In the genomic region with DNA sequence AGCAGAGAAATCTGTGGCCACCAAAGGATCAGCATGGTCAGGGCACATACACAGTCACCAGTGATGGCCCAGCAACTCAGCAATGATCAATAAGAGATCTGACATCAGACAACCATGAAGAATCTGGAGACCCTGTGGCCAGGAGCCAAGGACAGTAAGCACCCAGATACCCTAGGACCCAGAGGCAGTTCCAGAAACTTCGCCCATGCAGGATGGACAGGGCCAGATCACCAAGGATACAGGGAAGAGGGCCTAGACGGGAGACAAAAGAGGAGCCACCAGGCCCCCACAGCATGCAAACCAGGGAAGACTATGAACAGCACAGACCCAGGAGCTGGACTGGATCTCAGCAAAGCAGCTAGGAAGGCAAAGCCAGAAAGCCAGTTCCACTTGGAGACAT, we compare ENCODE assay signal across 13 mouse cellular contexts. TPM values are rescaled to one million over a fixed set of nuclear protein-coding genes. Genes with fewer than 3 reads are reported as not detected.
A peak's percentile ranks its signal among the peaks of the same experiment; 100 is the strongest.
DNase-seq lines count a peak whose midpoint lies in the region; ATAC-seq and TF ChIP-seq lines count a peak whose summit lies in the region.
"Had no signal": no experiment of that assay in that cellular context is flagged by ENCODE, and none has a peak within 500 bp of the region (broad histone marks: within the 10 kb centered on the region; RNA-seq: fewer than 3 reads in every experiment).

No protein-coding gene starts in this region.

- no peak overlapping the region for H3K4me2 ChIP-seq in hindbrain, embryonic 12.5 days (replicated peaks)
- no peak overlapping the region for H3K4me2 ChIP-seq in neural tube, embryonic 13.5 days
- H3K4me2 ChIP-seq: limb, embryonic 15.5 days had no signal

- no peak overlapping the region for H3K4me3 ChIP-seq in layer of hippocampus, adult 2 months
- H3K4me3 ChIP-seq in hindbrain, embryonic 12.5 days, result no peak overlapping the region
- H3K4me3 ChIP-seq in neural tube, embryonic 13.5 days, result no peak overlapping the region
- H3K4me3 ChIP-seq: limb, embryonic 15.5 days had no signal

- H3K9me3 ChIP-seq in hindbrain, embryonic 12.5 days (replicated peaks), result no peaks in the 10 kb centered on the region
- H3K9me3 ChIP-seq in neural tube, embryonic 13.5 days, result no peaks in the 10 kb centered on the region
- H3K9me3 ChIP-seq: limb, embryonic 15.5 days had no signal

- ATAC-seq in hindbrain, embryonic 12.5 days (ENCODE audit: low FRiP score), result no peak
- ATAC-seq in neural tube, embryonic 13.5 days (ENCODE audit: low read depth), result no peak
- ATAC-seq: inflammation-experienced regulatory T-cells, adult 6 months had no signal

- no peak overlapping the region for H3K9ac ChIP-seq in hindbrain, embryonic 12.5 days
- H3K9ac ChIP-seq in neural tube, embryonic 13.5 days, result no peak overlapping the region
- H3K9ac ChIP-seq: limb, embryonic 15.5 days had no signal

- TF ChIP-seq CTCF in layer of hippocampus, adult 2 months (conservative IDR thresholded peaks at IDR 0.05), result no peak

- 65% methylated on average over 2 of the region's 2 CpGs for WGBS in hindbrain, embryonic 12.5 days
- WGBS in neural tube, embryonic 13.5 days, result 63% methylated on average over 2 of the region's 2 CpGs

- peaks cover 89% of the 10 kb centered on the region for H3K4me1 ChIP-seq in hindbrain, embryonic 12.5 days
- H3K4me1 ChIP-seq in neural tube, embryonic 13.5 days (replicated peaks), result peaks cover 99% of the 10 kb centered on the region

- DNase-seq in cerebellum, adult 11 months, result peak; percentile 22
- DNase-seq in cerebellum, postnatal 36 days, result no peak
- no peak for DNase-seq in layer of hippocampus, adult 2 months (ENCODE audit: low spot score in 2 of 2)
- no peak for DNase-seq in layer of hippocampus, postnatal 14 days (ENCODE audit: low spot score in 2 of 2)
- DNase-seq in ovary, adult 18-20 months (ENCODE audit: low spot score), result no peak
- no peak for DNase-seq in embryo, embryonic 9.5 days (ENCODE audit: extremely low spot score)
- DNase-seq: cerebellum, postnatal 25 days; lung, postnatal 14 days; right cerebral cortex, postnatal 25 days had no signal

- peak overlapping the region; percentile 88 for H3K27ac ChIP-seq in layer of hippocampus, adult 2 months
- H3K27ac ChIP-seq in hindbrain, embryonic 12.5 days, result peak overlapping the region; percentile 23; the same call in 1 of the 2 replicates
- H3K27ac ChIP-seq in neural tube, embryonic 13.5 days (replicated peaks), result peak overlapping the region; percentile 77

- H3K27me3 ChIP-seq in hindbrain, embryonic 12.5 days, result no peaks in the 10 kb centered on the region
- no peaks in the 10 kb centered on the region for H3K27me3 ChIP-seq in neural tube, embryonic 13.5 days
- H3K27me3 ChIP-seq: limb, embryonic 15.5 days had no signal

- no peaks in the 10 kb centered on the region for H3K36me3 ChIP-seq in hindbrain, embryonic 12.5 days
- no peaks in the 10 kb centered on the region for H3K36me3 ChIP-seq in neural tube, embryonic 13.5 days

RNA-seq across cellular contexts. Expression of a gene that starts 47.0 kb away (rescaled TPM):
- 100 to 1,000 TPM; 285 to 307 TPM for total RNA-seq in layer of hippocampus, adult 2 months (2021)
- total RNA-seq in layer of hippocampus, postnatal 14 days (2021), result 100 to 1,000 TPM; 238 to 254 TPM
- 30.2 and 31.0 TPM in 2 replicates for polyA plus RNA-seq in hindbrain, embryonic 12.5 days (2016; fragmentation: Nextera tagmentation; extraction: Ambion mirVana)
- polyA plus RNA-seq in neural tube, embryonic 13.5 days (2015; fragmentation: Nextera tagmentation; extraction: Ambion mirVana), result 29.2 and 30.4 TPM in 2 replicates

Comparison
In these comparisons a context has a peak if more than half of its experiments do, and no peak if none do; other contexts are left out.
1. H3K27ac ChIP-seq: peak in every context shown above with its lines; median percentile 88 in layer of hippocampus, adult 2 months; 77 in neural tube, embryonic 13.5 days; 23 in hindbrain, embryonic 12.5 days.